Mouse (Mus musculus) heart, postnatal 0 days (tissue): ENCODE data around the gene Ilf3.
"Not testable (repeated sequence)": the region's sequence is repeated elsewhere in the genome, so short reads cannot be mapped to it uniquely, and the experiment has no call there.

Experiments used
- CTCF ChIP-seq: IDR thresholded peaks from 2 replicates; pipeline ENCODE4 v1.5.1; 2016; ENCODE audit warnings: antibody characterized with exemption, control low read depth, low read depth
- EP300 ChIP-seq: IDR thresholded peaks from 2 replicates; pipeline ENCODE4 v1.6.1; 2016; ENCODE audit warnings: antibody characterized with exemption, low read depth

GRCm38 (mm10) chr9:21322917-21323297, 44.8 kb upstream of the Ilf3 start:
- not testable (repeated sequence) for TF ChIP-seq EP300, CTCF
